Mouse (Mus musculus) adrenal gland, postnatal 10 days (tissue): ENCODE data around the gene Pappa. TPM values are rescaled to one million over a fixed set of nuclear protein-coding genes. Genes with fewer than 3 reads are reported as not detected.

Experiments used
- DNase-seq: peaks from one replicate; pipeline ENCODE4 v3.0.0; 2021; ENCODE audit warnings: mixed read lengths
- total RNA-seq, 2 experiments: library from RNA; stranded (reverse); gene quantifications; 2 replicates each; pipeline ENCODE4 v1.2.3; 2021

The Pappa gene
- total RNA-seq, 2 experiments from 2014 or later, result 1.2 TPM

DNA sequence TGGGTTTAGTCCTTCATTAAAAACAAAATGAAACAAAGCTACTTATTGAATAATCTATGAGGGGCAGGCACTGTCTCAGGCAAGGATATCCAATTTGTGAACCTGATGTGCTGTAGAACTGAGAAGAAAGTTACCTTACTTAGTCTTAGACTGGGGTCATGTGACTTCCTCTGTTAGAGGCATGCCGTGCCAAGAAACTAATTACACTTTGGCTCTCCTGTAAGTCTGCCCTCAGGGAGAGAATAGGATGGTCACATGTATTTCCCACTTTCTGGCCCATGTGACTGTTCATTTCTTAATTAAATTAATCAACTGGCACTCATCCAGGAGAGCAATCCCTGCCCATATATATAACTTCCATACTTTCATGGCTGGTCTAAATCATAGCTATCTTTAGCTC, 209.7 kb downstream of the Pappa start:
- DNase-seq, result no peak

- DNase-seq, result no peak
These were observed 217.8 kb downstream of the Pappa start for GRCm38 (mm10) chr4:65341766-65342165.

- no peak for DNase-seq
These were observed 226.5 kb downstream of the Pappa start for GRCm38 (mm10) chr4:65350521-65350920.

GRCm38 (mm10) chr4:65354580-65354979, 230.6 kb downstream of the Pappa start:
- DNase-seq, result no peak

- no peak for DNase-seq
These were observed 243.2 kb downstream of the Pappa start for GRCm38 (mm10) chr4:65367135-65367534.

GRCm38 (mm10) chr4:65372731-65373130, 248.8 kb downstream of the Pappa start:
- peak; percentile 36 for DNase-seq

DNA sequence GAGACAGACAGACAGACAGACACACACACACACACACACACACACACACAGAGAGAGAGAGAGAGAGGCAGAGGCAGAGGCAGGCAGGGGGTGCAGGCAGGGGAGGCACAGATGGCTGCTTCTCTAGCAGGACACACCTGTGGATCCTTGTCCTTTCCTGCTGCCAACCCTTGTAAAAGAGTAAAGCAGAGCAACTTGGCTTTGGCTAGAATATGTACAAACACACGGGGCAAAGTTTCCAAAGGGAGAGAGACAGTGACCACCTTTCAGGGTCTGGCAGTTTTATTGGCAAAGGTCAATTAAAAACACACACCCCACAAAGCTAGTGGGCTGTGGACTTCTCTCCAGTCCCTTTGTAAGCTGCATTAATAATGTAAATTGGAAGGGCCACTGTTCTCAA, 249.9 kb downstream of the Pappa start:
- DNase-seq, result no peak

DNA sequence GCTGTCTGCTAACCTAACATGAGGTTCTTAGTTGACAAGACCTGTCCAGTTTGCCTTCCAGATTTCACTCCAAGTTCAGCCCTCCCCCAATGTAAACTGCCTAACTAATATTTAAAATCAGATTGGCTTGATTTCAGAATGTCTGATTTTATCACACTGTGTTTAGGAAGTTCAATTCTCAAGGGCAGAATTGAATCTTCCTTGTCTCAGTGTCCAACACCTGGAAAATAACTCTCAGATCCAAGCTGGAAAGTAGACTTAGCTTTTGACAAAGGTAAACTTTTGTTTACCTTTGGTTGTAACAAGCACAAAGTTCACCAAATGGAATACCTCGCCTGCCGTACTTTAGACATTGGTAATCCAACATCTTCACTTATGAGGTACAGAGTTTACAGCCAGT, 252.6 kb downstream of the Pappa start:
- no peak for DNase-seq

DNA sequence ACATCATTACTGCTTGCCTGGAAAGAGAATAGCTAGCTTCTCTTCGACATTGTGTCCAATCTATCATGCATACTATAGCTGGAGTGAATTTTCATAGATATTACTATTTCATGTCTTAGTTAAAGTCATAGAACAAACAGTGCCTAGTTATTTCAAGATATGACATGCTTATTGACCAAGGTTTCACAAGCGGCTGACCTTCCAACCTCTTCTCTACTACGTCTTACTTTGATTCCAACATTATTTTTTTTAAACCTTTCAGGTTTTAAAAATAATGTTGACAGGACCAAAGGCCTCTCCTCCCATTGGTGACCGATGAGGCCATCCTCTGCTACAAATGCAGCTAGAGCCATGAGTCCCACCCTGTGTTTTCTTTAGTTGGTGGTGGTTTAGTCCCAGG, 255.5 kb downstream of the Pappa start:
- no peak for DNase-seq

- no peak for DNase-seq
These were observed 259.1 kb downstream of the Pappa start for GRCm38 (mm10) chr4:65383070-65383469.

- no peak for DNase-seq
These were observed 267.0 kb downstream of the Pappa start for GRCm38 (mm10) chr4:65391001-65391400.

- no peak for DNase-seq
These were observed 272.8 kb downstream of the Pappa start for GRCm38 (mm10) chr4:65396806-65397205.

DNA sequence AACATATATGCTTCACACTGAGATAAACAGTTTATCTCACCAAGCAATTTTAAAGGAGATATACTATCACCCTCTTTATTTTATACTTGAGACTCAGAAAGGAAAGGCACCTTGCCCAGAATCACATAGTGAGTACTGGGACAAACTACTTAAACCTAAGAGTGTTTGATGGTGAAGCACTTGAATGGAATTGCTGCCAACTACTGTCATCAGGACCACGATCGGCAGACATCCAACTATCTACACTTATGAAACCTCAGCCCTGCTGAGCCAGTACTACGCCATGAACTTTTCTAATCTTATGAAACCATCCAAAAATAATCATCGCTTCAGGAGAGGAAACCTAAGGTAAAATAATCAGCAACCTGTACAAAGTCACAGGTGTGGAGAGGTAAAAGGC, 275.5 kb downstream of the Pappa start:
- DNase-seq, result no peak

- no peak for DNase-seq
These were observed 278.3 kb downstream of the Pappa start for GRCm38 (mm10) chr4:65402286-65402685.

GRCm38 (mm10) chr4:65402836-65403634, 279.1 kb downstream of the Pappa start:
- no peak for DNase-seq
